Mouse (Mus musculus): Measurements from ENCODE around the gene Icam1. TPM values are rescaled to one million over a fixed set of nuclear protein-coding genes. Genes with fewer than 3 reads are reported as not detected.

The Icam1 gene
- polyA plus RNA-seq, 1 experiment from 2014 or later = 3.8 TPM

DNA sequence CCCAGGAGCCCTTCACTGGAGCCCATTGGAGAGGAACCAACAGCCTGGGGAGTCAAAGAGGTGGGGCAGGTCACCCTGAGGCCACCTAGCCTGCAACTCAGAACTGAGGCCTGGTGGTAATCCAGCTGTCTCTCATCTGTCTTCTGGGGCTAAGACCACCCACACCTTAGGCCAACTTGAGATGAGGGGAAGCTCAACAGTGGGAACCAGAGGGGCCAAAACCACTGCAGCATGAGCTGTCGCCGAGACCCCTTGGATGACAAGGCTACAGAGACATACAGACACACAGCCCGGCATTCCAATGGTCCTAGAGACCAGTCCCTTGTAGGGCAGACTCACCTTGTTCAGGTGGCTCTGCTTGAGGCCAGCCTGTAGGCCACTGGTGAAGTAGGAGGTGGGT, 59.8 kb downstream of the Icam1 start:
- no peak overlapping the region for H3K27ac ChIP-seq

More for the DNA sequence above, 59.8 kb downstream of the Icam1 start:
- no peak overlapping the region for H3K9ac ChIP-seq
- ATAC-seq (ENCODE audit: low FRiP score) = no peak
- 89% methylated on average over 3 of the region's 3 CpGs for WGBS
- no peaks in the 10 kb centered on the region for H3K9me3 ChIP-seq
- no peak overlapping the region for H3K4me3 ChIP-seq (replicated peaks)
- no peaks in the 10 kb centered on the region for H3K27me3 ChIP-seq
- H3K36me3 ChIP-seq (replicated peaks) = peaks cover 71% of the 10 kb centered on the region
- peaks cover 14% of the 10 kb centered on the region for H3K4me1 ChIP-seq
- no peak overlapping the region for H3K4me2 ChIP-seq

MicroRNA genes within 50 kb of the gene (microRNA counts, 519-probe panel; counts per million panel counts)
- microRNA mmu-miR-1900 = 4,565 counts per million, percentile 59 among the panel's probes with 10 or more counts

Small RNA genes lying within 50 kb of the gene (microRNA-seq; reads per million reads assigned to microRNA genes)
- not detected for gene Mir1900
- gene Mir7082 = 0.97 reads per million

Other genes with a start within 250 kb of the Icam1 start
- gene Col5a3, start 200.9 kb upstream of the Icam1 start, polyA plus RNA-seq (2016; fragmentation: Nextera tagmentation; extraction: Ambion mirVana) = 0.29 and 0.55 TPM in 2 replicates
- gene Rdh8, start 197.5 kb upstream of the Icam1 start, polyA plus RNA-seq (2016; fragmentation: Nextera tagmentation; extraction: Ambion mirVana) = not detected in 2 replicates
- 1.4 and 1.5 TPM in 2 replicates for gene A230050P20Rik, start 147.3 kb upstream of the Icam1 start, polyA plus RNA-seq (2016; fragmentation: Nextera tagmentation; extraction: Ambion mirVana)
- 6.0 and 6.2 TPM in 2 replicates for gene Angptl6, start 136.3 kb upstream of the Icam1 start, polyA plus RNA-seq (2016; fragmentation: Nextera tagmentation; extraction: Ambion mirVana)
- 63.2 and 66.9 TPM in 2 replicates for gene Ppan, start 127.8 kb upstream of the Icam1 start, polyA plus RNA-seq (2016; fragmentation: Nextera tagmentation; extraction: Ambion mirVana)
- 313 and 319 TPM in 2 replicates for gene Eif3g, start 117.4 kb upstream of the Icam1 start, polyA plus RNA-seq (2016; fragmentation: Nextera tagmentation; extraction: Ambion mirVana)
- 134 and 153 TPM in 2 replicates for gene Dnmt1, start 56.1 kb upstream of the Icam1 start, polyA plus RNA-seq (2016; fragmentation: Nextera tagmentation; extraction: Ambion mirVana)
- 13.1 and 16.5 TPM in 2 replicates for gene S1pr2, start 39.2 kb upstream of the Icam1 start, polyA plus RNA-seq (2016; fragmentation: Nextera tagmentation; extraction: Ambion mirVana)
- gene Mrpl4, start 13.2 kb upstream of the Icam1 start, polyA plus RNA-seq (2016; fragmentation: Nextera tagmentation; extraction: Ambion mirVana) = 110 and 111 TPM in 2 replicates
- 1.5 and 1.9 TPM in 2 replicates for gene Icam4, start 13.4 kb downstream of the Icam1 start, polyA plus RNA-seq (2016; fragmentation: Nextera tagmentation; extraction: Ambion mirVana)
- 0.13 TPM in 2 replicates for gene Icam5, start 16.1 kb downstream of the Icam1 start, polyA plus RNA-seq (2016; fragmentation: Nextera tagmentation; extraction: Ambion mirVana)
- 0.79 and 2.7 TPM in 2 replicates for gene Zglp1, start 51.1 kb downstream of the Icam1 start, polyA plus RNA-seq (2016; fragmentation: Nextera tagmentation; extraction: Ambion mirVana)
- gene Gm49373, start 57.1 kb downstream of the Icam1 start, polyA plus RNA-seq (2016; fragmentation: Nextera tagmentation; extraction: Ambion mirVana) = 0.51 and 2.2 TPM in 2 replicates
- 37.6 and 42.6 TPM in 2 replicates for gene Fdx1l, start 57.6 kb downstream of the Icam1 start, polyA plus RNA-seq (2016; fragmentation: Nextera tagmentation; extraction: Ambion mirVana)
- gene Gm38431, start 76.0 kb downstream of the Icam1 start, polyA plus RNA-seq (2016; fragmentation: Nextera tagmentation; extraction: Ambion mirVana) = 2.0 and 2.8 TPM in 2 replicates
- gene Raver1, start 76.0 kb downstream of the Icam1 start, polyA plus RNA-seq (2016; fragmentation: Nextera tagmentation; extraction: Ambion mirVana) = 74.2 and 82.7 TPM in 2 replicates
- gene Tyk2, start 115.3 kb downstream of the Icam1 start, polyA plus RNA-seq (2016; fragmentation: Nextera tagmentation; extraction: Ambion mirVana) = 12.8 TPM in 2 replicates
- 260 and 272 TPM in 2 replicates for gene Cdc37, start 134.0 kb downstream of the Icam1 start, polyA plus RNA-seq (2016; fragmentation: Nextera tagmentation; extraction: Ambion mirVana)
- gene Pde4a, start 149.7 kb downstream of the Icam1 start, polyA plus RNA-seq (2016; fragmentation: Nextera tagmentation; extraction: Ambion mirVana) = 12.8 and 14.5 TPM in 2 replicates
- gene Keap1, start 223.4 kb downstream of the Icam1 start, polyA plus RNA-seq (2016; fragmentation: Nextera tagmentation; extraction: Ambion mirVana) = 47.5 and 49.6 TPM in 2 replicates
- gene S1pr5, start 232.5 kb downstream of the Icam1 start, polyA plus RNA-seq (2016; fragmentation: Nextera tagmentation; extraction: Ambion mirVana) = 0.33 and 0.38 TPM in 2 replicates
- 47.4 and 50.7 TPM in 2 replicates for gene Atg4d, start 249.3 kb downstream of the Icam1 start, polyA plus RNA-seq (2016; fragmentation: Nextera tagmentation; extraction: Ambion mirVana)

Measured in forebrain, embryonic 12.5 days (tissue).